Mouse (Mus musculus) CH12F3 (cell line): ENCODE results near the gene Aspscr1.

Source experiments
- in situ Hi-C: fragments of 300-500 bp; cut with MboI; formaldehyde crosslinking; loops from 2 replicates; pipeline ENCODE4 v1.14.3; 2020; ENCODE audit warnings: low sequenced_read_pairs

The Aspscr1 gene

GRCm38 (mm10) chr11:120672687-120673593, at the start of gene Aspscr1:
Aspscr1 (plus strand) TSS chr11:120672973.
- in situ Hi-C loops: no loop called here

GRCm38 (mm10) chr11:120623961-120624679, 48.7 kb upstream of the Aspscr1 start:
- in situ Hi-C loops: no loop called here

- in situ Hi-C loops: no loop called here
Measured at GRCm38 (mm10) chr11:120624680-120625111, 48.1 kb upstream of the Aspscr1 start.

- in situ Hi-C loops: no loop called here
Measured at GRCm38 (mm10) chr11:120625152-120625775, 47.5 kb upstream of the Aspscr1 start, which contains the start of gene Sirt7. Sirt7 (minus strand) TSS chr11:120625240.

GRCm38 (mm10) chr11:120626785-120627467, 45.8 kb upstream of the Aspscr1 start:
- in situ Hi-C loops: no loop called here

GRCm38 (mm10) chr11:120627468-120628300, 45.1 kb upstream of the Aspscr1 start:
- in situ Hi-C loops: no loop called here

- in situ Hi-C loops: no loop called here
Measured at GRCm38 (mm10) chr11:120628601-120629340, 44.0 kb upstream of the Aspscr1 start.

- in situ Hi-C loops: no loop called here
Measured at GRCm38 (mm10) chr11:120629341-120629730, 43.4 kb upstream of the Aspscr1 start.

- in situ Hi-C loops: no loop called here
Measured at GRCm38 (mm10) chr11:120629911-120630310, 42.9 kb upstream of the Aspscr1 start.

- in situ Hi-C loops: no loop called here
Measured at GRCm38 (mm10) chr11:120630401-120630871, 42.3 kb upstream of the Aspscr1 start.

- in situ Hi-C loops: no loop called here
Measured at GRCm38 (mm10) chr11:120630881-120631725, 41.7 kb upstream of the Aspscr1 start.

- in situ Hi-C loops: no loop called here
Measured at GRCm38 (mm10) chr11:120631726-120632448, 40.9 kb upstream of the Aspscr1 start.

GRCm38 (mm10) chr11:120632559-120633519, 39.9 kb upstream of the Aspscr1 start:
- in situ Hi-C loops: no loop called here

- in situ Hi-C loops: no loop called here
Measured at GRCm38 (mm10) chr11:120633520-120634343, 39.0 kb upstream of the Aspscr1 start, which contains the start of gene Mafg. Mafg (minus strand) TSS chr11:120633600.

GRCm38 (mm10) chr11:120634810-120635209, 38.0 kb upstream of the Aspscr1 start:
- in situ Hi-C loops: no loop called here
